Mouse (Mus musculus) granulocyte monocyte progenitor cell, adult 5-6 weeks (primary cell): ENCODE results near the gene Pnpla3. TPM values are rescaled to one million over a fixed set of nuclear protein-coding genes. Genes with fewer than 3 reads are reported as not detected.

Experiments
- ATAC-seq: replicated peaks from 2 replicates; pipeline ENCODE4 v1.8.0; 2016; ENCODE audit warnings: mild to moderate bottlenecking, moderate TSS enrichment, inconsistent platforms; ENCODE audit not compliant: poor library complexity, severe bottlenecking
- total RNA-seq, 2 experiments: library from RNA; stranded (forward) in 1 of 2; stranded (reverse) in 1 of 2; fragments of 200-712, 200-1000 nt in 1 of 2; fragments of >200 nt in 1 of 2; fragmentation: Nextera tagmentation in 1 of 2; gene quantifications; 2 replicates each; pipeline ENCODE4 v1.2.3; 2014 to 2017

Pnpla3 gene
- total RNA-seq, 2 experiments from 2014 or later: not detected

DNA sequence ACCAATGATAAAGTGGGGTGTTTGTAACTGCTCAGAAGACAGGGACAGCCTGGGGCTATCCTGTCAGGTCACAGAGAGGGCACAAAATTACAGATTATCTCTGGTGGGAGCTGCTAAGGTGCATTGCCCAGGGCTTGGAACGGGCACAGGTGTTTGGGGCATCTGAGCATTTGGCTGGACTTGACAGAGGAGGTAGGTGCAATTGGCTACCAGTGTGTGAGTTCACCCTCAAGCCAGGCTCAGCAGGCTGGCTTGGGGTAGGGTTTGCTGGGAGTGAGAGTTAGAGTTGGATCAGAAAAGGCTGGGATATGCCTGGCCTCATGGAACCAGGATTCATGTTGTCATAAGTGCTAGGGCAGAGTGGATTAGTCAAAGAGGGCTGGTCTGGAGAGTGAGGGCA, 1.9 kb downstream of the Pnpla3 start:
- ATAC-seq: no peak

DNA sequence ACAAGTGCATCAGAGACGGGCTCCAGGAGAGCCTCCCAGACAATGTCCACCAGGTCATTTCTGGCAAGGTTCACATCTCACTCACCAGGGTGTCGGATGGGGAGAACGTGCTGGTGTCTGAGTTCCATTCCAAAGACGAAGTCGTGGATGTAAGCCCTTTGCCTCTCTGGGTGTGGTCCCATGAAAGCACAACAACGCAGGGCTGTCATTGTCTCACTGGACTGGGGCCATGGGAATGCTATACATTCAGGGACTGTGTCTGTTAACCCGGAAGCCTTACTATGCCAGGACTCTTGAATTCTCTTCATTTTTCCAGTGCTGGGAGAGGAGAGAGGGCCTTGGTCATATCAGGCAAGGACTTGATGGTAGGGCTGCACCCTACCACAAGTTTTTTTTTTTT, 3.5 kb downstream of the Pnpla3 start:
- no peak for ATAC-seq

DNA sequence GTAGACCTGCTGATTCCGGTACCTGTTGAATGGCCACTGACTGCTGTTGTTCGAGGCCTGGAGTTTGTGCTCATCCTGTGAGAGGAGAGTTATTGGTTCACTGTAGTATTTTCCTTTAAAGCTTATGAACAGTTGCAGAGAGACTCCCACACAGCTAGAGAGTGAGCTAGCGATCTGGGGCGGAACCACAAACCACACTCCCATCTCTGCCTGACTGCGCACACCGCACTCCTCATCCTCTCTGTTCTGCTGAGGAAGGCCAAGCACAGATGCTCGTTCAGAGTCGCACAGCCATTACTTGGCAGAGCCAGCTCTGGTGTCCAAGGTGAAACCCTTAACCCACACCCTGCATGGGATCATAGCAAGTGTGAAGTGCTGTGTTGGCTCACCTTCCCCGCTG, 11.1 kb downstream of the Pnpla3 start:
- no peak for ATAC-seq

DNA sequence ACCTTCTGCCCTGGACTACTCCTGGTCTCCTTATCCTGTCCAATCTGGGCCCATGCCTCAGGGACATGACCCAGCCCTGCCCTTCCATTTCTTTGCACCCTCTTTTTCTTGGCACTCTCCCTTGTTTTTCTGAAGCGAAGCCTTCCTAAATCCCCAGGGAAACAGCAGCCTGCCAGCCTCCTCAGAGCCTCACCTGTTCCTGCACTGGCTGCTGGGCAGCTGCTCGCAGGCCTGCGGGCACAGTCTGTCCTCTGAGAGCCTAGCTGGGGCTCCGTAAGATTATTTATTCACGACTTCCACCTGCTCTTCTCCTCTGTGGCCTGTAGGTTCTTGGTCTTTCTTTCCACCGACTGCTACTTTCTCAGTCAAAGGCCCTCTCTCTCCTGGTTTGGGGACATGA, 14.4 kb downstream of the Pnpla3 start:
- ATAC-seq: no peak

DNA sequence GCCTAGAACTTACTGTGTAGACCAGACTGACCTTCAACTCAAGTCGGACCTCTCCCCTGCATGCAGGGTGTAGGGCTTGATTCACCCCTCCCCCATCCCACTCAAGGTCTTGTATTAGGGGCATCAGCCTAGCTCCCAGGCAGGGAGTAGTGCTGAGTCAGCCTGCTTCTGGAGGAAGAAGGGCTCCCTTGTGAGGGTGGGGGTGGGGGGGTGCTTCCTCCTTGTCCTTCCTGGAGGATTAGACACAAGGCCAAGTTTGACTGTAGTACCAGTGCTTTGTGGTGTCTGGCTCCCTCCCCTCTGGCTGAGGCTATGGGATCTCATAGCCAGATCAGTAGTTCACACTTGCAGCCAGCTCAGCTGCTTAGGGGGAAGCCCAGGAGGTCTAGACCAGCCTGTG, 16.3 kb downstream of the Pnpla3 start:
- ATAC-seq: peak; percentile 31

DNA sequence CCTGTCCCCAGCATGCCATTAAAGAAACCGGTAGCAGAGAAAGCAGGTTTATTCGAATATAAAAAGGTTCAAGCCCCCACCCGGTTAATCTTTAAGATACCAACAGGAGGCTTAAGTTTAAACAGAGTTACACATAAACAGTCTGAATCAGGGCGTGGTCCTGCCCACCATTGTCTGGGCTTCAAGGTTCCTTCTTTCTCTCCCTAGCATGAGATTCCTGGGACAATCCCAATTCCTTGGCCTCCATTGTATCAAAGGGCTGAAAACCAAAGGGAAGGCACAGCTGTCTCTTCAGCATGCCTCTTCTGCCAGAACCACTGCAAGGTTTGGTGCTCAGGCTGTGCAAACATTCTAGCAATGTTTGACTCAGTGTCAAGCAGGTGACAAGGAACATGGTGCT, 18.6 kb downstream of the Pnpla3 start:
- no peak for ATAC-seq

DNA sequence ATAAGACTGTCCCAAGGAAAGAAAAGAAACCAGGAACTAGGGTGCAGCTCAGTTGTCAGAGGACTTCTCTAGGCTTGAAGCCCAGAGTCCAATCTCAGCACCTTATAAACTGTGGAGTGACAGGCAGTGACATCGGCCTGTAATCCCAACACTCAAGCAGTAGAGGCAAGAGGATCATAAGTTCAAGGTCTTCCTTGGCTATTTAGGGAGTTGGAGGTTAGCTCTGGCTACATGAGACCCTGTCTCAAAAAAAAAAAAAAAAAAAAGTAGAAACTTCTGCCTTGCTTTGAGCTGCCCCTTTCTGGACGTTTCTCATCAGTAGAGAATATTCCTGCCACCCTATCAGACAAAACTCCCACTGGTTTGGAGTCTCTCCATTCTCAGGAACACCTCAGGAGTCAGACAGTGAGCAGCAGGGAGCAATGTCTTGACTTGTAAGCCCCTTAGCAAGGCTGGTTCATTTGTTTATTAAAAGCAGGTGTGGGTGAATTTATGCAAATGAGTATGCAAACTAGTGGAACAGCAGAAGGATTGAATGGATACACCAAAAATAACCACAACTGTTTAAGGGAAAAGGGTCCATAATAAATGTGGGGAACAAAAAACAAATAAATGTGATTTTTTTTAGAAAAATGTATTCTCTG, 21.4 kb downstream of the Pnpla3 start:
- ATAC-seq: no peak

DNA sequence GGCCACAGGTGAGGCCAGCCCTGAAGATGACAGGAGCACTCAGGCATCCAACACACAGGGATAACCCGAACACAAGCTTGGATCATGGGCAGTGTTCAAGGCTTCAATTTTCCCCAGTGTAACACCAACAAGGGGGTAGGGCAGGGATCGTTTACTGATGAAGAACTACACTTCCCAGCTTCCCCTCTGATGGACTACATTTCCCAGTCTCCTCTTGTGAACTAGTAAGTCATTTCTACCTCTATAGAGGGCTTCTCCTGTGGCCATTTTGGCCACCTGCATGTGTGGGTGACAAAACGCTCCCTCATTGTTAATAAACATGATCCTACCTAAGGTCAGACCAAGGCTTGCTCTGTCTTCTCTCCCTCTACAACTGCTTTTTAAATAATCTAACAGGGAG, 22.2 kb downstream of the Pnpla3 start:
- peak; percentile 18; the same call in 1 of the 2 replicates for ATAC-seq

DNA sequence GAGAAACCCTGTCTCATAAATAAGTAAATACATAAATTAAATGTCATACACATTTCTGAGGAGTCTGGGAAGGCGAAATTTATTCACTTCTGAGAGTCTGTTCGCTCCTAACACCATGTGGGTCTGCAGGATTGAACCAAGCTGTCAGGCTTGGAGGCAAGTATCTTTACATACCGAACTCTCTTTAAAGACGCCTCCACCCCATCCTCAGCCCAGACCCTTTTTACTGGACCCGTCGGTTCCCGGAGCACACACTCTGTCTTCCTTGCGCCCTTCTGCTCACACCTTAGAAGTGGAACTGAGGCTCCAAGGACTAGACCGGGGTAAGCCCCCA, 24.1 kb downstream of the Pnpla3 start:
- no peak for ATAC-seq

DNA sequence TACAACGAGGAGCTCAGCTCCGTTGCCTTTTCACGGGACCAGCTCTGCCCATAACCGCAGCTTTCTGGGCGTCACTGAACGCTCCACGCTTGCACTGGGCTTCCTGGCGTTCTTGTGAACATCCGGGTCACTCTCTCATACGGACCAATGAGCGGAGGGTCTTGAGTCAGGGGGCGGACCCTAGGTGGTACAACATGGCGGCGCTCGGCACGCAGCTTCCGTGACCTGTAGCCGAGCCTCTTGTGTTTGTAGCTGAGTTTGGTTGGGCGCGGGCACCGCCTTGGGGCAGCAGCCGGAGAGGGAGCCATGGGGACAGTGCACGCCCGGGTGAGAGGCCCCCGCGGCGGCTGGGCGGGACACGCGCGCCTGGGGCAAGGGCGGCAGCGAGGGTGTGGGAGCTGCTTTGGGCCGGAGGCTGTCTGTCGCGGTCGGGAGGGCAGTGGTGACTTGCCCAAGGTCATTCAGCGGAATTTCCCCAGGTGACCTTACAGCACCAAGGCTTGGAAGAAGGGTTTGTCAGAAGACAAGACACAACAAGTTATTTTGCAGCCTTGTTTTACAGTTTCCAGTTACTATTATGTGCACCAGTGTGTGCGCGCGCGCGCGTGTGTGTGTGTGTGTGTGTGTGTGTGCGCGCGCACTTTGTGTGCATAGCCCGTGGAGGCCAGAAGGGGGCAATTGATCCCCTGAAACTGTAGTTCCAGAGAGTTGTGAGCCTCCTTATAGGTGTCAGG, 24.6 kb downstream of the Pnpla3 start, which contains the start of gene Samm50:
Samm50 (plus strand) TSS at position 184 of the 734 bp plus-strand sequence.
- peak; percentile 95 for ATAC-seq

DNA sequence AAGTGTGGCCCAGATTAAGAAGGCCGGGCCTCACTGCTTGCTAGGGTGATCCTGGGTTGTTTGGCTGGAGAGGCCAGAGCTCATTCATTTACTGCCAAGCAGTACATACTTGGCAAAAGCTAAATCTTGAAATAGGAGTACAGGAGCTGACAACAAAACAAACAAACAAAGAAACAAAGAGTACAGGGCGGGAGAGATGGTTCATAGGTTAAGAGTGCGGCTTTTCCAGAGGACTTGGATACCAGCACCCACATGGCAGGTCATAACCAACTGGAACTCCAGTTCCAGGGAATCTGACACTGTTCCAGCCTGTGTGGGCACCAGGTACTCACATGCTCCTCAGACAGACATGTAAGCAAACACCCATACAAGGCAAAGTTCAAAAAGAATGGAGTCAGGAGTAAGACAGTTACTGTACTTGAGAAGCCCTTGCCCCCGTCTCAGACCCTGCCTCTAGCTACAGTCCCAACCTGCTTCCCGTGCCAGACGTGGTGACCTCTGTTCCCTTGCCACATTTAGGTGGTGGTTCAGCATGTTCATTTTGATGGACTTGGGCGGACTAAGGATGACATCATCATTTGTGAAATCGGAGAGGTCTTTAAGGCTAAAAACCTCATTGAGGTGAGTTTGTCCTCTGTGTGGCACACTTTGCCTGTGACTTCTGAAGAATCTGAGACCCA, 29.0 kb downstream of the Pnpla3 start:
- no peak for ATAC-seq

DNA sequence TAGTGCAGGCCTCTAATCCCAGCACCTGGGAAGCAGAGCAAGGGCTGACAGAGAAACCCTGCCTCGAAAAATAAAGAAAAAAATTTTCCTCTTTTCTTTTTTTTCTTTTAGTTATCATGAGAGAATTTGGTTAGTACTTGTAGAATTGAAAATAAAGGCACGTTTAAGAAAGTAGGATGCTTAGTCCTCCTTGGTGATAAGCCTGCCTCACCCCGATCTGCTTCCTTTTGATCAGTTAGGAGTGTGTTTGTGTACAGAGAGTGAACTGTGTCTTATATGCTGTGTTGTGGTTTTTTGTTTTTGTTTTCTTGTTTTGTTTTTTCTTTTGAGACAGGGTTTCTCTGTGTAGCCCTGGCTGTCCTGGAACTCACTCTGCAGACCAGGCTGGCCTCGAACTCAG, 39.7 kb downstream of the Pnpla3 start:
- no peak for ATAC-seq

DNA sequence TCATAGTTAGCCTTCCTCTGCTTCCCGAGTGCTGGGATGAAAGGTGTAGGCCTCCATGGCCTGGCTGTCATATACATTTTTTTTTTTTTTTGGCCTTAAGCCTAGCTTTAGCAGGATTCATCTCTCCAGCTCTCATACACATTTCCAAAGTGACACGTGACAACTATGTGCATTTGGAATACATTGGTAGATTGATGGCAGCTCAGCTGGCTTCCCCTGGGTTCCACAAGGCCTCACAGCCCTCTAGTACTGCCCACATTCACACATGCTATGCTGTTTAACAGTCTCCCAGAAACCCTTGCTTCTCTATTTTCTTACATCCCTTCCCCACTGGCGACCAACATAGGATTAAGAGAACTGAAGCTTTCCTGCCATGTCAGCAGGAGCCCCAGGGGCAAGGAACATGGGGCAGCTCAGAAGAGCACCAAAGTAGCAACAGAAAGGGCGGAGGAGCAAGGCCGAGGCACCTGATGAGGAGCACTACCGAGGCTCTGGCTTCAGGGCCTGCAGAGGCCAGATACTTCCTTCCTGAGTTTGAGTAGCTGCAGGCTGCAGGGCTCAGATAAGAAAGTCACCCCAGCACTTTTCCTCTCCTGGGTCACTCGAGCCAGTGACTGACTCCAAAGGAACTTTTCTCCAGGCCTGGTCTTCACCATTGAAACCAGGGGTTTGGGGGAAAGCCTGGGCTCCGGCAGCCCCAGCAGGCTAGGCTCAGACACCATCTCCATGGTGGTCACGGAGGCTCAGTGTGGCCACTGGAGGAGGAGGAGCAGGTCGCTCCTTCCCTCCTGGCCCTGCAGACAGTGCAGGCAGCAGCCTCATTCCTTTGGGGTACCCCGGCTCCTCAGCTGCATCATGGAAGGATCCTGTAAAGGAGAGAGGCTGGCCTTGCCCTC, 42.1 kb downstream of the Pnpla3 start:
- ATAC-seq: peak; percentile 20; the same call in 1 of the 2 replicates

DNA sequence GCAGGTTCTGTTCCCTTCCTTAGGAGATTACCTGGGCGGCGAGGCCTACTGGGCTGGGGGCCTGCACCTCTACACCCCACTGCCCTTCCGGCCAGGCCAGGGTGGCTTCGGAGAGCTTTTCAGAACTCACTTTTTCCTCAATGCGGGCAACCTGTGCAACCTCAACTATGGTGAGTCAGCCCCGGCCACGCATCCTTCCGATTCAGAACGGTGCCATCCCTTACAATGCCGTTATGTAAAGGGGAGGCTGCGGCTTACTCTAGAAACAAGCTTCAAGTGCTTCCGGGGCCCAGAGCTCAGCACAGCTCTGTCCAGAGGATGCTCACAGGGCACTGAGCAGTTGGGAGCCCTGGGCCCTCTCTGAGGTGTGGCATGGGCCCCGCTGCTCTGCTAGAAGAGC, 42.8 kb downstream of the Pnpla3 start:
- no peak; the same call in 1 of the 2 replicates for ATAC-seq

DNA sequence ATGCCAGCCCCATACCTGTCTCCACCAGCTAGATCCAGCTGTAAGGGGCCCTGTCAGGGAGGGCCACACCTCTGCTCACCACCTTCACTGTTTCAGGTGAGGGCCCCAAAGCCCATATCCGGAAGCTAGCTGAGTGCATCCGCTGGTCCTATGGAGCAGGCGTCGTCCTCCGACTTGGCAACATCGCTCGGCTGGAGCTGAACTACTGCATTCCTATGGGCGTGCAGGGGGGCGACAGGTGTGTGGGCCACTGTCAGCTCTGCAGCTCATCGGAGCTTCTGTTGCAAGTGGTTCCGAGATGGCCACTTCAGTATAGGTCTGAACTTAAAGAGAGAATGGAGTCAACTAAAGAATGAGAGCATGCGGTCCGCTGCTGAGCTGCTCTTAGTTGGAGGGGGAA, 43.3 kb downstream of the Pnpla3 start:
- ATAC-seq: no peak

DNA sequence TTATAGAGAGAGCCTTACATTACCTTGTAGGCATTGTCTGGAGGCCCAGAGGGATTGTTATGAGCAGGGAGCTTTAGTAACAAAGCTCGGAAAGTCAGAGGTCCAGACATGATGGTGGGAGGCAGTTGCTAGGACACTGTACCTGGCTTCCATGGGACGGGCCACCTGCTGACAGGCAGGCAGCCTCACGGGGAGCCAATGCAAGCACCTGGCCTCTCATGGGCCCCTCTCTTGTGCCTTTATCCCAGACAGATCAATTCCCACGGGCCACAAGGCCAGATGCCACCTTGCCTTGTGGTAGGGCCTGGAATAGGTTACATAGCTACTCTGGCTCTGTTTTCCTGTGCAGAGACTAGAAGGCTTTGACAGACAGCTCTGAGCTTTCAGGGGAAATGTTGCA, 43.9 kb downstream of the Pnpla3 start:
- ATAC-seq: no peak

DNA sequence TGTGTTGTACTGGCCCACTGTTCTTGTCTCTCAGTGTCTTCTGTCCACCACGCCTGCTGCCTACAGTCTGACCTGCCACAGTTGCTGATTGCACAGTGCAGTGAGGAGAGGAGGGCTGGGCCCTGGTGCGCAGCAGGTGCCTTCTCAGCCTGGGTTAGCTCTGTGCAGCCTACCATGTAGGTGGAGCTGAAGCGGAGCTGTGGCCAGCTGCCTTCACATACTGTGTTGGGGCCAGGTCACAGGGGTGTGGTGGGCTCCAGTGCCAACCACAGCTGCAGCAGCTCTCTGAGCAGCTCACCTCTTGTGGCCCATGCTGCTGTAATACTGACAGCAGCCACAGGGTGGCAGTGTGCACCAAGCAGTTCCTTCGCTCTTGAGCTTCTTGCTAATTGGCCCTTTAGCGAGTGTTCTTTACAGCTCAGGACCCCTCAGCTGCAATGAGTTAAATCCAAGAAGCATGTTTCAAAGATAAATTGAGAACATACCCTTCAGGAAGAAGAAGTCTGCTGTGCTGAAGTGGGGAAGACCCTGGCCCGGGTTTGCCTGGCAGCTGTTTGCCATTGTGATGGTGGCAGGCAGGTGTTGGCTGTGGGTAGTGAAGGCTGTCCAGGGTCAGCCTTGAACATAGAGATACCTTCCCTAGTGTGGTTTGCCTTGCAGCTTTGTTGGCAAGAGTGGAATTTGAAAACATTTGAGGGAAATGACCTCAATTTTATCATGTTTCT, 44.6 kb downstream of the Pnpla3 start:
- ATAC-seq: peak; percentile 72

DNA sequence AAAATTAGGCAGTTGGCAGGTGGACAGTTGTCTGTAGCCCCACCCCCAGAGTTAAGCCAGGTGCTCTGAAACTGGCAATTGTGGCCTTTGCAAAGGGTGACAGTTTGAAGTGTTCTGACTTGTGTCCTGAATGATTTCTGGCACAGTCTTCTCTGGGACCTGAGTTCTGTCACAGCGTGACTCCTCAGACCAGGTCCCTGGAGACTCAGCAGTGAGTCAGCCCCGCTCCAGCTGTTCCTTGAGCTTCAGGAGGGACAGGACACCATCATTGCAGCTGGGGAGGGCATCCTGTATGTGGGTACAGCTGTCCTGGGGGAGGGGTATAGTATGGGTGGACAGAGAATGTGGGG, 45.1 kb downstream of the Pnpla3 start:
- ATAC-seq: no peak

DNA sequence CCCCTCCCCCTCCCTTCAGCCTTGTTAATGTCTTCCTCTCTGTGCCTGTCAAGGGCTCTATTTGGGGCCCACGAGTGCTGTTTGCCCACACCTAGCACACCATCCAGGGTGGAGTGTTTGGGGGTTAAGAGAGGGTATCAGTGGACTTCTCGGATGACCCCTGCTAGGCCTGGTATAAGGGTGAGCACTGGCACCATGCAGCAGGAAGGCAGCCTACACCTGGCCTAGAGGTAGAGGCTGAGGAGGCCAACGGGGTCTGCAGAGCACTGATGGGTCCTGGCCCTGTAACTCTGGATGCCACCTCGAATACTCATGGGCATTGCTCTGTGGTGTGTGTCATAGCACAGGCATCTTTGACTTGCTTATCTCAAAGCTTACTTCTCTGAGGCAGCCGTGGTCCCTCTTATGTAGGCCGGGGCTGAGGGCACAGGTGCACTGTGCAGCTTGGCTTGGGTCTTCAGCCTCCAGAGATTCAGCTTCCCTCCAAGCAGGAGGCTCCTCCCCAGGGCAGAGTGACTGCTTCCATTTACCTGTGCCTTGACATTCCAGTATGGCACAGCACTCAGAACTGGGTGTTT, 45.6 kb downstream of the Pnpla3 start:
- no peak for ATAC-seq

DNA sequence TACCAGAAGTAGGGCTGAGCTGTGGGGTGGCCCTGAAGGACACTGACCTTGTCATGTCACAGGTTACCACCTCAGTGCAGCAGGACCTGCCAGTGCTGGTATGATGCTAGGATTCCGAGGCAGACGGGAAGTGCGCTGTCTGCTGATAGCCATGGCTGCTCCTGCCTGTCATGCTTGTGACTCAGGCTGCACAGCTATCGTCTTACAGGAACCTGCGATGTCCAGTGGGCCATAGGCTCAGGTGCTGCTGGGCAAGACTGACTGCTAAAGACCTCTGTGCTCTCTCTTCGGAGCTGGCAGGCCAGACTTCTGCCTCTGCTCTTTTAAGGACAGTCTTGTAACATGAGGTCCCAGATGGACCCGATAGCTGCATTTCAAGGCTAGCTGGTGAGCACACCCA, 46.8 kb downstream of the Pnpla3 start:
- ATAC-seq: no peak
